Mouse (Mus musculus) central nervous system, embryonic 14 days (tissue): ENCODE results near the gene Napb. TPM values are rescaled to one million over a fixed set of nuclear protein-coding genes. Genes with fewer than 3 reads are reported as not detected.

ENCODE experiments used
- polyA plus RNA-seq: library from polyadenylated mRNA; depleted of rRNA; stranded (reverse); fragments of >200 nt; gene quantifications from 2 replicates; pipeline ENCODE4 v1.2.3, GENCODE M21; 2012; rRNA removed

Gene Napb
- 31.3 and 33.1 TPM in 2 replicates for polyA plus RNA-seq

GRCm38 (mm10) chr2:148732327-148733000, at the start of gene Napb:
Gene Napb (minus strand): TSS chr2:148732467.

GRCm38 (mm10) chr2:148781709-148782108, 49.4 kb upstream of the Napb start, which contains the start of gene 8030411F24Rik:
Gene 8030411F24Rik (plus strand): TSS chr2:148782009.

GRCm38 (mm10) chr2:148771397-148771796, 39.1 kb upstream of the Napb start, which contains the start of gene Cst11:
Gene Cst11 (minus strand): TSS chr2:148771497.

GRCm38 (mm10) chr2:148750058-148750457, 17.8 kb upstream of the Napb start, which contains the start of gene Cstl1:
Gene Cstl1 (plus strand): TSS chr2:148750358.

GRCm38 (mm10) chr2:148680775-148681291, 51.4 kb downstream of the Napb start, which contains the start of gene Gzf1:
Gene Gzf1 (plus strand): TSS chr2:148681023.

GRCm38 (mm10) chr2:148672199-148673096, 59.8 kb downstream of the Napb start, which contains the start of gene Nxt1:
Gene Nxt1 (plus strand): TSS chr2:148672601.

Other genes with a start within 250 kb of the Napb start
- 53.3 and 62.9 TPM in 2 replicates for gene Nxt1, start 59.9 kb downstream of the Napb start, polyA plus RNA-seq
- 15.8 and 17.5 TPM in 2 replicates for gene Gzf1, start 51.4 kb downstream of the Napb start, polyA plus RNA-seq
- gene Cstl1, start 17.9 kb upstream of the Napb start, polyA plus RNA-seq = not detected in 2 replicates
- not detected in 2 replicates for gene Cst11, start 39.0 kb upstream of the Napb start, polyA plus RNA-seq
- gene 8030411F24Rik, start 49.5 kb upstream of the Napb start, polyA plus RNA-seq = not detected in 2 replicates
- not detected in 2 replicates for gene Cst12, start 56.9 kb upstream of the Napb start, polyA plus RNA-seq
- not detected in 2 replicates for gene Cst8, start 66.3 kb upstream of the Napb start, polyA plus RNA-seq
- not detected in 2 replicates for gene Cst13, start 87.6 kb upstream of the Napb start, polyA plus RNA-seq
- not detected in 2 replicates for gene Cst9, start 102.7 kb upstream of the Napb start, polyA plus RNA-seq
- gene 9230104L09Rik, start 132.6 kb upstream of the Napb start, polyA plus RNA-seq = not detected in 2 replicates
- 489 and 501 TPM in 2 replicates for gene Cst3, start 143.2 kb upstream of the Napb start, polyA plus RNA-seq